Mouse (Mus musculus) small intestine, adult 2 months (tissue): ENCODE measurements around the gene Mroh8.

ENCODE experiments used
- CTCF ChIP-seq: fragments of 200-500 bp; IDR thresholded peaks from 2 replicates; pipeline ENCODE4 v1.5.1; 2012; ENCODE audit warnings: low read depth, mild to moderate bottlenecking, control low read depth, inconsistent platforms, low read length, moderate library complexity, mixed read lengths; ENCODE audit not compliant: insufficient replicate concordance, insufficient read length; ENCODE audit errors: extremely low read depth
- POLR2A ChIP-seq: fragments of 200-500 bp; IDR thresholded peaks from 2 replicates; pipeline ENCODE4 v1.6.1; 2012; ENCODE audit warnings: low read depth, mild to moderate bottlenecking, control low read depth, inconsistent platforms, low read length, moderate library complexity

DNA sequence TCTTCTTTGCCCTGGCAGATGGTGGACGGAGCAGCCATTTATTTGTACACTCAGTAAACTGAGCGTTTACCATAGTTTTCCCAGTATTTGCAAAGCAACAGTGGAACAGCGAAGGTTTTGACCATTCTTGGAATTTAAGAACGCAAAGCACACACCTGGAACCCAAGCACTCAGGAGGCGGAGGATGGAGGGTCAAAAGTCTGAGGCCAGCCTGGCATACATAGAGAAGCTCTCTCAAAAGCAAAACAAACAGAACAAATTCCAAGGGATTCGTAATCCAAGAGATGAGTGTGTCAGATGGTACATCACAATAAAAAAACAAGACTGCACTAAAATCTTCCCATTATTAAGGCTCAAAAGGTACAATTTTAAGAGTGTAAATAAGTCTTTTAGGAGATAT is 105.8 kb downstream of the Mroh8 start:
- TF ChIP-seq CTCF (no peak), POLR2A (no peak)
